Mouse (Mus musculus): Measurements from ENCODE around the gene Cmbl.

Cmbl gene

GRCm38 (mm10) chr15:31583304-31584085 is 18.3 kb downstream of the Cmbl start:
- no peak for DNase-seq

- DNase-seq, result no peak
These were observed 20.0 kb downstream of the Cmbl start for GRCm38 (mm10) chr15:31585238-31585637.

GRCm38 (mm10) chr15:31586088-31586487 is 20.9 kb downstream of the Cmbl start:
- DNase-seq, result no peak

- DNase-seq, result peak; percentile 87 to 95
These were observed 21.3 kb downstream of the Cmbl start for GRCm38 (mm10) chr15:31586519-31586918.

- no peak for DNase-seq
These were observed 22.6 kb downstream of the Cmbl start for GRCm38 (mm10) chr15:31587789-31588188.

- peak in 1 of 2 experiments; percentile 29 for DNase-seq
These were observed 23.9 kb downstream of the Cmbl start for GRCm38 (mm10) chr15:31588989-31589640.

- DNase-seq, result no peak
These were observed 25.0 kb downstream of the Cmbl start for GRCm38 (mm10) chr15:31590176-31590575.

- peak in 1 of 2 experiments; percentile 18 for DNase-seq
These were observed 27.3 kb downstream of the Cmbl start for GRCm38 (mm10) chr15:31592531-31592930.

GRCm38 (mm10) chr15:31594260-31594659 is 29.1 kb downstream of the Cmbl start:
- no peak for DNase-seq

GRCm38 (mm10) chr15:31595651-31596050 is 30.5 kb downstream of the Cmbl start:
- DNase-seq, result no peak

GRCm38 (mm10) chr15:31599834-31600233 is 34.6 kb downstream of the Cmbl start:
- DNase-seq, result no peak

GRCm38 (mm10) chr15:31601279-31601645 is 36.1 kb downstream of the Cmbl start:
- no peak for DNase-seq

GRCm38 (mm10) chr15:31601646-31602374 is 36.6 kb downstream of the Cmbl start, which contains the start of the genes Cct5 and Fam173b:
TSS of gene Cct5 (minus strand) at chr15:31601804.
TSS of gene Fam173b (plus strand) at chr15:31601852.
- peak; percentile 94 to 97 for DNase-seq

GRCm38 (mm10) chr15:31602426-31602825 is 37.2 kb downstream of the Cmbl start:
- peak; percentile 58 to 74 for DNase-seq

GRCm38 (mm10) chr15:31603113-31603512 is 37.9 kb downstream of the Cmbl start:
- no peak for DNase-seq

- DNase-seq, result peak; percentile 66 to 75
These were observed 41.6 kb downstream of the Cmbl start for GRCm38 (mm10) chr15:31606821-31607220.

GRCm38 (mm10) chr15:31611027-31611426 is 45.8 kb downstream of the Cmbl start:
- no peak for DNase-seq

- DNase-seq, result no peak
These were observed 46.8 kb downstream of the Cmbl start for GRCm38 (mm10) chr15:31611976-31612375.

GRCm38 (mm10) chr15:31613826-31614453 is 48.8 kb downstream of the Cmbl start:
- no peak for DNase-seq

GRCm38 (mm10) chr15:31614666-31615065 is 49.5 kb downstream of the Cmbl start:
- DNase-seq, result no peak

GRCm38 (mm10) chr15:31617261-31617660 is 52.1 kb downstream of the Cmbl start:
- no peak for DNase-seq

- no peak for DNase-seq
These were observed 54.3 kb downstream of the Cmbl start for GRCm38 (mm10) chr15:31619521-31619920.
